Mouse (Mus musculus): Measurements from ENCODE around the gene Efcab9. TPM values are rescaled to one million over a fixed set of nuclear protein-coding genes. Genes with fewer than 3 reads are reported as not detected.

The Efcab9 gene
- total and polyA plus RNA-seq, 2 experiments from 2014 or later = not detected

- H3K4me2 ChIP-seq (ENCODE audit: low read depth, low read length) = no peak overlapping the region
- no peaks in the 10 kb centered on the region for H3K36me3 ChIP-seq (ENCODE audit: insufficient read depth, low read length)
- ATAC-seq (no peak), DNase-seq (ENCODE audit: low spot score) (no peak)
- H3K27ac ChIP-seq = no peak overlapping the region
- TF ChIP-seq CTCF (IDR thresholded peaks at IDR 0.05; ENCODE audit: low read depth) = no peak
- WGBS = 97% methylated on average over 2 of the region's 2 CpGs
- H3K9me3 ChIP-seq (ENCODE audit: low read length) = no peaks in the 10 kb centered on the region
- no peaks in the 10 kb centered on the region for H3K4me1 ChIP-seq (ENCODE audit: insufficient read depth, low read length)
- H3K4me3 ChIP-seq (ENCODE audit: low read length) = no peak overlapping the region
- no peak overlapping the region for H3K9ac ChIP-seq (replicated peaks; ENCODE audit: low read length)
- H3K27me3 ChIP-seq (ENCODE audit: insufficient read depth, low read length) = no peaks in the 10 kb centered on the region
Measured at GRCm38 (mm10) chr11:32503711-32504110, 28.2 kb downstream of the Efcab9 start.

- Histone ChIP-seq H3K9me3 (ENCODE audit: low read length) (no peaks in the 10 kb centered on the region), H3K4me1 (ENCODE audit: insufficient read depth, low read length) (no peaks in the 10 kb centered on the region), H3K4me2 (ENCODE audit: low read depth, low read length) (no peak overlapping the region), H3K36me3 (ENCODE audit: insufficient read depth, low read length) (no peaks in the 10 kb centered on the region), H3K27me3 (ENCODE audit: insufficient read depth, low read length) (no peaks in the 10 kb centered on the region), H3K27ac (no peak overlapping the region), H3K9ac (replicated peaks; ENCODE audit: low read length) (no peak overlapping the region), H3K4me3 (ENCODE audit: low read length) (no peak overlapping the region)
- WGBS = 96% methylated on average over 4 of the region's 4 CpGs
- ATAC-seq (no peak), DNase-seq (ENCODE audit: low spot score) (no peak)
- peak; percentile 34 for TF ChIP-seq CTCF (IDR thresholded peaks at IDR 0.05; ENCODE audit: low read depth)
Measured at GRCm38 (mm10) chr11:32499931-32500330, 31.9 kb downstream of the Efcab9 start.

- no peaks in the 10 kb centered on the region for H3K4me1 ChIP-seq (ENCODE audit: insufficient read depth, low read length)
- H3K4me3 ChIP-seq (ENCODE audit: low read length) = no peak overlapping the region
- 62% methylated on average over 7 of the region's 7 CpGs for WGBS
- H3K9me3 ChIP-seq (ENCODE audit: low read length) = no peaks in the 10 kb centered on the region
- H3K27ac ChIP-seq = no peak overlapping the region
- no peak for ATAC-seq
- H3K27me3 ChIP-seq (ENCODE audit: insufficient read depth, low read length) = no peaks in the 10 kb centered on the region
- H3K4me2 ChIP-seq (ENCODE audit: low read depth, low read length) = no peak overlapping the region
- no peak for TF ChIP-seq CTCF (IDR thresholded peaks at IDR 0.05; ENCODE audit: low read depth)
- H3K36me3 ChIP-seq (ENCODE audit: insufficient read depth, low read length) = no peaks in the 10 kb centered on the region
- H3K9ac ChIP-seq (replicated peaks; ENCODE audit: low read length) = no peak overlapping the region
- peak; percentile 65 for DNase-seq (ENCODE audit: low spot score)
Measured at GRCm38 (mm10) chr11:32498757-32499535, 32.9 kb downstream of the Efcab9 start.

GRCm38 (mm10) chr11:32495283-32495682 lies 36.6 kb downstream of the Efcab9 start:
- Histone ChIP-seq H3K4me3 (ENCODE audit: low read length) (no peak overlapping the region), H3K4me1 (ENCODE audit: insufficient read depth, low read length) (no peaks in the 10 kb centered on the region), H3K9ac (replicated peaks; ENCODE audit: low read length) (no peak overlapping the region), H3K36me3 (ENCODE audit: insufficient read depth, low read length) (no peaks in the 10 kb centered on the region), H3K27ac (no peak overlapping the region), H3K4me2 (ENCODE audit: low read depth, low read length) (no peak overlapping the region), H3K27me3 (ENCODE audit: insufficient read depth, low read length) (no peaks in the 10 kb centered on the region), H3K9me3 (ENCODE audit: low read length) (no peaks in the 10 kb centered on the region)
- DNase-seq (ENCODE audit: low spot score) (no peak), ATAC-seq (no peak)
- WGBS = 84% methylated on average over 2 of the region's 2 CpGs
- no peak for TF ChIP-seq CTCF (IDR thresholded peaks at IDR 0.05; ENCODE audit: low read depth)

GRCm38 (mm10) chr11:32493312-32493711 lies 38.6 kb downstream of the Efcab9 start:
- Histone ChIP-seq H3K36me3 (ENCODE audit: insufficient read depth, low read length) (no peaks in the 10 kb centered on the region), H3K4me1 (ENCODE audit: insufficient read depth, low read length) (no peaks in the 10 kb centered on the region), H3K27me3 (ENCODE audit: insufficient read depth, low read length) (no peaks in the 10 kb centered on the region), H3K9ac (replicated peaks; ENCODE audit: low read length) (no peak overlapping the region), H3K4me3 (ENCODE audit: low read length) (no peak overlapping the region), H3K4me2 (ENCODE audit: low read depth, low read length) (no peak overlapping the region), H3K9me3 (ENCODE audit: low read length) (no peaks in the 10 kb centered on the region), H3K27ac (no peak overlapping the region)
- ATAC-seq (no peak), DNase-seq (ENCODE audit: low spot score) (no peak)
- no peak for TF ChIP-seq CTCF (IDR thresholded peaks at IDR 0.05; ENCODE audit: low read depth)

GRCm38 (mm10) chr11:32491079-32491478 lies 40.8 kb downstream of the Efcab9 start:
- Histone ChIP-seq H3K4me1 (ENCODE audit: insufficient read depth, low read length) (no peaks in the 10 kb centered on the region), H3K4me2 (ENCODE audit: low read depth, low read length) (no peak overlapping the region), H3K9me3 (ENCODE audit: low read length) (no peaks in the 10 kb centered on the region), H3K4me3 (ENCODE audit: low read length) (no peak overlapping the region), H3K9ac (replicated peaks; ENCODE audit: low read length) (no peak overlapping the region), H3K36me3 (ENCODE audit: insufficient read depth, low read length) (no peaks in the 10 kb centered on the region), H3K27me3 (ENCODE audit: insufficient read depth, low read length) (no peaks in the 10 kb centered on the region), H3K27ac (no peak overlapping the region)
- ATAC-seq (no peak), DNase-seq (ENCODE audit: low spot score) (no peak)
- TF ChIP-seq CTCF (IDR thresholded peaks at IDR 0.05; ENCODE audit: low read depth) = no peak
- 99% methylated on average over 2 of the region's 2 CpGs for WGBS
